Mouse (Mus musculus) C2C12 (cell line): ENCODE data around the gene Padi6. TPM values are rescaled to one million over a fixed set of nuclear protein-coding genes. Genes with fewer than 3 reads are reported as not detected.

ENCODE experiments used
- H3K27me3 ChIP-seq: one replicate; pipeline ENCODE4 v1.6.1; 2011; ENCODE audit not compliant: control insufficient read depth, insufficient read depth, insufficient read length
- H3K36me3 ChIP-seq: one replicate; pipeline ENCODE4 v1.6.1; 2011; ENCODE audit not compliant: control insufficient read depth, insufficient read depth
- H3K4me3 ChIP-seq: one replicate; pipeline ENCODE4 v1.5.1; 2011; ENCODE audit warnings: mild to moderate bottlenecking, control low read depth; ENCODE audit not compliant: poor library complexity, insufficient read depth, severe bottlenecking
- H3K79me2 ChIP-seq: one replicate; pipeline ENCODE4 v1.6.1; 2011; ENCODE audit not compliant: control insufficient read depth, insufficient read depth
- H3K79me3 ChIP-seq: one replicate; pipeline ENCODE4 v1.6.1; 2011; ENCODE audit warnings: low read depth, control low read depth
- H3ac ChIP-seq: one replicate; pipeline ENCODE3; 2011; ENCODE audit warnings: low read depth; ENCODE audit not compliant: control insufficient read depth, insufficient read length
- CEBPB ChIP-seq: IDR thresholded peaks from one replicate; pipeline ENCODE4 v1.6.1; 2011; ENCODE audit warnings: low read depth, mild to moderate bottlenecking, control low read depth, moderate library complexity
- CTCF ChIP-seq: IDR thresholded peaks from one replicate; pipeline ENCODE4 v1.5.1; 2011; ENCODE audit not compliant: control insufficient read depth, insufficient read depth, insufficient read length
- FOSL1 ChIP-seq: IDR thresholded peaks from one replicate; pipeline ENCODE4 v1.8.0; 2011; ENCODE audit warnings: mild to moderate bottlenecking, low read length; ENCODE audit not compliant: poor library complexity, insufficient read depth, severe bottlenecking
- MAX ChIP-seq: IDR thresholded peaks from one replicate; pipeline ENCODE4 v1.6.1; 2011; ENCODE audit warnings: mild to moderate bottlenecking, control low read depth
- MYOD1 ChIP-seq: IDR thresholded peaks from one replicate; pipeline ENCODE4 v1.6.1; 2011; ENCODE audit warnings: low read depth; ENCODE audit not compliant: control insufficient read depth, insufficient read length
- MYOG ChIP-seq: IDR thresholded peaks from one replicate; pipeline ENCODE4 v1.6.1; 2011; ENCODE audit not compliant: control insufficient read depth, insufficient read length; ENCODE audit errors: extremely low read depth
- USF1 ChIP-seq: IDR thresholded peaks from one replicate; pipeline ENCODE4 v1.6.1; 2011; ENCODE audit warnings: low read depth, mild to moderate bottlenecking, control low read depth, moderate library complexity
- polyA plus RNA-seq: library from polyadenylated mRNA; unstranded; fragments of >200 nt; fragmentation: generic; extraction: Trizol; gene quantifications from one replicate; pipeline ENCODE4 v1.2.1, GENCODE M21; 2012; ENCODE audit warnings: missing spikeins

Gene Padi6
- polyA plus RNA-seq, 1 experiment = not detected

DNA sequence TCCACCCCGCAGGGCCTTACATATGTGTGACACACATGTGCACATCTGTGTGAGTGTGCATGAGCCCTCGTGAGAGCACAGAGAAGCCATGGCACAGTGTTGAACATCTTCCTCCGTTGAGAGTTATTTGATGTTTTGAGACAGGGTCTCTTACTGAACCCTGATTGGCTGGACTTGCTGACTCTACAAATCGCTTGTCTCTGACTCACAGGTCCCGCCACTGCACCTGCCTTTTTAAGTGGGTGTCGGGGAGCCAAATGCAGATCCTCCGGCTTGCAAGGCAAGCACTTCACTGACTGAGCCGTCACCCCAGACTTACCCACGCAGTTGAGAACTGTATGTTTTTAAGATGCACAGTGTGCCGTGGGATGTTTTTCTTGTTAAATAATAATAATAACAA lies 33.4 kb upstream of the Padi6 start:
- TF ChIP-seq CTCF (no peak), MYOD1 (no peak), CEBPB (no peak), FOSL1 (no peak)
- H3ac ChIP-seq = no peak overlapping the region
- no peaks in the 10 kb centered on the region for H3K36me3 ChIP-seq
- H3K79me3 ChIP-seq = no peaks in the 10 kb centered on the region
- no peaks in the 10 kb centered on the region for H3K79me2 ChIP-seq
- no peak overlapping the region for H3K4me3 ChIP-seq
- no peaks in the 10 kb centered on the region for H3K27me3 ChIP-seq

- Histone ChIP-seq H3K27me3 (no peaks in the 10 kb centered on the region), H3K4me3 (no peak overlapping the region), H3K36me3 (no peaks in the 10 kb centered on the region), H3K79me3 (no peaks in the 10 kb centered on the region), H3K79me2 (no peaks in the 10 kb centered on the region), H3ac (no peak overlapping the region)
- TF ChIP-seq CEBPB = no peak
- no peak for TF ChIP-seq CTCF
- no peak for TF ChIP-seq FOSL1
- TF ChIP-seq MYOG = no peak
- no peak for TF ChIP-seq MAX
- no peak for TF ChIP-seq MYOD1
- TF ChIP-seq USF1 = no peak
Measured at GRCm38 (mm10) chr4:140774893-140775292, 32.5 kb upstream of the Padi6 start.

DNA sequence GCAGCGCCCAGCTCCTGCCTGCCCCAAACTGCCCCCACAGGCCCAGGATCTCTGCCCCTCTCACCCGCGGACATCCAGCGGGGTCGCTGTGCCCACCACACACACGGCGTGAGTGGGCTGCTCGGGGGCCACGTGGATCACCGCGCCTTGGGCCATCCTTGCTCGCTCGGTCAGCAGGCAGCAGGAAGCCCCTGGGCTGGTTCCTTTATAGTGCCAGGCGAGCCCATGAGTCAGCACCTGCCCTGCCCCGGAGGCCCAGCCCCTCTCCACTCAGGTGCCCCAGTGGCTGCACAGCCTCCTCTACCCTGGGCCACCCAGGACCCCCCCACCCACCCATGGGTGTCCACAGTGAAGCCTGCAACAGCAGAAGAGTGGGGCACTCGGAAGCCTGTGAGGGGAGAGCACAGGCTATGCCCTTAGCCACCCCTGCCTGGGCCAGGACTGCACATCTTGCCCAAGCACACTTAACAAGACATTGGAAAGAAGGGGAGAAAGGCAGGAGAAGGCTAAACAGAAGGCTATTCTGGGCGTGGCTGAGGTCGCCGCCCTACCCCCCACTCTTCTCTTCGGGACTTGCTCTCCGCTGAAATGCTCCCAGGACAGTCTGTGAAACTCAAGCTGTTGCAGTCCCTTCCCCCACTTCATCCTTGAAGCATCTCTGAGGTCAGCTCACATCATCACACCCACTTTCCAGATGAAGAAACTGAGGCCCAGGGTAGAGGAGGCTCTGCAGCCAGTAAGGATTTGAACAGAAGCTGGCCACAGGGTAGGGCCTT lies 31.8 kb upstream of the Padi6 start, which contains the start of gene Padi4:
Gene Padi4, minus strand, starts transcription at position 212 of the 776 bp plus-strand sequence.
- Histone ChIP-seq H3K79me2 (no peaks in the 10 kb centered on the region), H3ac (no peak within 1 kb of the TSS), H3K79me3 (no peaks in the 10 kb centered on the region), H3K36me3 (no peaks in the 10 kb centered on the region), H3K4me3 (no peak within 1 kb of the TSS), H3K27me3 (no peaks in the 10 kb centered on the region)
- TF ChIP-seq CEBPB (no peak), CTCF (no peak), MYOG (no peak), MYOD1 (no peak), MAX (no peak), FOSL1 (no peak), USF1 (no peak)

DNA sequence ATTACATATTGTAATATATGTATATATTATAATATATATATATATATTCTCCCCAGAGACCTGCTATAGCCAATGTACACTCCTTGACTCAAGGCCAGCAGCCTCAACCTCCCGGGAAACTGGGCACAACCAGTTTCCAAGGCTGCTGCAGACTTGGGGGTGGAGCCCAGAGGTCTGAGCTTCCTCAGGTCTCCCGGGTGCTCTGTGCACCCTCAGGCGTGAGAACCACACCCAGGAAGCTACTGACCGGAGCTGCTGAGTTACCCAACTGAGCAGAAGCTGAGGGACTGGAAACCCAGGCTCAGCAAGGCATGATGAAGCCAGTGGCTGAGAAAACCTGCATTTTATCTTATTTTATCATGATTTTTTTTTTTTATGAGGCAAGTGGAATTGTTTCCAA lies 28.6 kb upstream of the Padi6 start:
- Histone ChIP-seq H3K79me2 (no peaks in the 10 kb centered on the region), H3K4me3 (no peak overlapping the region), H3ac (no peak overlapping the region), H3K27me3 (peaks cover 4% of the 10 kb centered on the region), H3K79me3 (no peaks in the 10 kb centered on the region), H3K36me3 (no peaks in the 10 kb centered on the region)
- TF ChIP-seq MAX (no peak), MYOD1 (no peak), CTCF (no peak), MYOG (no peak), FOSL1 (no peak), USF1 (no peak), CEBPB (no peak)

- H3K79me2 ChIP-seq = no peaks in the 10 kb centered on the region
- H3K79me3 ChIP-seq = no peaks in the 10 kb centered on the region
- H3K4me3 ChIP-seq = peak overlapping the region; percentile 34
- H3ac ChIP-seq = peak overlapping the region; percentile 66
- no peaks in the 10 kb centered on the region for H3K36me3 ChIP-seq
- H3K27me3 ChIP-seq = peaks cover 4% of the 10 kb centered on the region
- TF ChIP-seq MYOD1 (no peak), FOSL1 (no peak), MYOG (no peak), MAX (no peak), CTCF (no peak), USF1 (no peak), CEBPB (no peak)
Measured at GRCm38 (mm10) chr4:140770433-140770832, 28.0 kb upstream of the Padi6 start.

DNA sequence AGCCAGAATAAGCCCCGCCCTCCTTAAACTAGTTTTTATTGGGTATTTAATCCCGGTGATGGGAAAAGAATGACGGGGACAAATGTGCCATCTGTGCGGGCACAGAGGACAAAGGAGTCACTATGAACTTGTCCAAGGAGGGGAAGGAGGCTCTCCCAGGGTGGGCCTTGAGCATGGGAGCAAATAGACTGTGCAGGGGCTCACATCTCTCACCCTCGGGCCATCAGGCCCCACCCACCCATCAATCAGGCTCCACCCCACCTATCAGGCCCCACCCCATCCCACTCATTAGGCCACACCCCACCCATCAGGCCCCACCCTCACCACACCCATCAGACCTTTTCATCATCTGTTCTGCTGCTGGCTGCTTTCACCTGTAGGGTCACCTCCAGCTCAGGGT lies 26.5 kb upstream of the Padi6 start:
- H3K4me3 ChIP-seq = no peak overlapping the region
- no peaks in the 10 kb centered on the region for H3K36me3 ChIP-seq
- H3ac ChIP-seq = no peak overlapping the region
- H3K27me3 ChIP-seq = peaks cover 4% of the 10 kb centered on the region
- no peaks in the 10 kb centered on the region for H3K79me2 ChIP-seq
- no peaks in the 10 kb centered on the region for H3K79me3 ChIP-seq
- no peak for TF ChIP-seq CEBPB
- no peak for TF ChIP-seq MAX
- TF ChIP-seq MYOG = no peak
- no peak for TF ChIP-seq MYOD1
- TF ChIP-seq USF1 = no peak
- TF ChIP-seq FOSL1 = no peak
- TF ChIP-seq CTCF = no peak
